In genomic region chr2:149759151-149759550, GRCm38 (mm10) we compare ENCODE assay signal across 14 mouse cellular contexts.
"Had no signal": no experiment of that assay in that cellular context is flagged by ENCODE, and none has a peak within 500 bp of the region (broad histone marks: within the 10 kb centered on the region; RNA-seq: fewer than 3 reads in every experiment).

No protein-coding gene starts in this region.

- DNase-seq: kidney, postnatal 25 days; layer of hippocampus, postnatal 36 days; liver; liver, postnatal 0 days; lung, embryonic 14.5 days; thymus, adult 18-20 months; thymus, postnatal 36 days had no signal

- H3K27ac ChIP-seq: kidney, postnatal 0 days; left cerebral cortex, adult 2 months; limb, embryonic 10.5 days; limb, embryonic 13.5 days; liver, embryonic 14.5 days; macrophage; midbrain, embryonic 12.5 days had no signal

- H3K4me3 ChIP-seq: left cerebral cortex, adult 2 months; limb, embryonic 10.5 days; limb, embryonic 13.5 days; midbrain, embryonic 12.5 days had no signal
